Mouse (Mus musculus) C2C12 (cell line): ENCODE results near the gene Slc5a11.

ENCODE experiments used
- CTCF ChIP-seq: IDR thresholded peaks from one replicate; pipeline ENCODE4 v1.5.1; 2011; ENCODE audit not compliant: control insufficient read depth, insufficient read depth, insufficient read length
- FOSL1 ChIP-seq: IDR thresholded peaks from one replicate; pipeline ENCODE4 v1.8.0; 2011; ENCODE audit warnings: mild to moderate bottlenecking, low read length; ENCODE audit not compliant: poor library complexity, insufficient read depth, severe bottlenecking
- MAX ChIP-seq: IDR thresholded peaks from one replicate; pipeline ENCODE4 v1.6.1; 2011; ENCODE audit warnings: mild to moderate bottlenecking, control low read depth

DNA sequence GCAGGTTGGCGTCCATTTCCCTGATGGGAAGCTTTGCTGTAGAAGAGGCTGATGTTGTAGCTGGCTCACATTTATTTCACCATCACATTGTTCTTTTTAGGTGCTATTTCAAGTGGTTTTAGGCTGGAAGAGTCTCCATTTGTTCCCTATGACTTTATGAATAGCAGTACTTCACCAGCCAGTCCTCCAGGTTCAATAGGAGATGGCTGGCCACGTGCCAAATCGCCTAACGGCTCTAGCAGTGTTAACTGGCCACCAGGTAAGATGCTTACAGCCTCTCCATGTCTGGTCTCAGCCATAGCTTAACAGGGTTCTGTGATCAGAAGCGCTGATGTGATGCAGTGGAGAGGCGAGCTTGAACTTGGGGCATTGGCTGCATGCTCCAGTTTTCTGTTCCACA is 28.1 kb upstream of the Slc5a11 start:
- TF ChIP-seq CTCF (no peak), FOSL1 (no peak), MAX (no peak)
